Mouse (Mus musculus) adrenal gland, adult (tissue): ENCODE measurements around the gene Gpx1.
A peak's percentile ranks its signal among the peaks of the same experiment; 100 is the strongest.

ENCODE experiments used
- DNase-seq, 2 experiments: peaks; one replicate each; pipeline ENCODE4 v3.0.0; 2022 to 2023; ENCODE audit warnings: low spot score in 1 of 2; ENCODE audit not compliant: inconsistent age in 2 of 2

Gpx1 gene

GRCm38 (mm10) chr9:108338551-108338885, 185 bp upstream of the Gpx1 start:
- DNase-seq = peak in 1 of 2 experiments; percentile 26

- DNase-seq = peak in 1 of 2 experiments; percentile 53
These were observed 1.2 kb downstream of the Gpx1 start for GRCm38 (mm10) chr9:108339886-108340257.

- DNase-seq = peak; percentile 66 to 89
These were observed 1.8 kb downstream of the Gpx1 start for GRCm38 (mm10) chr9:108340258-108341138.

GRCm38 (mm10) chr9:108341139-108341475, 2.4 kb downstream of the Gpx1 start:
- DNase-seq = no peak

GRCm38 (mm10) chr9:108341801-108342200, 3.1 kb downstream of the Gpx1 start:
- DNase-seq = peak; percentile 47 to 77

GRCm38 (mm10) chr9:108342301-108342831, 3.7 kb downstream of the Gpx1 start:
- peak; percentile 33 to 79 for DNase-seq

GRCm38 (mm10) chr9:108343331-108343730, 4.6 kb downstream of the Gpx1 start:
- peak; percentile 38 to 80 for DNase-seq

GRCm38 (mm10) chr9:108343835-108344234, 5.1 kb downstream of the Gpx1 start:
- DNase-seq = no peak

GRCm38 (mm10) chr9:108344471-108344870, 5.8 kb downstream of the Gpx1 start:
- DNase-seq = no peak

- peak in 1 of 2 experiments; percentile 17 for DNase-seq
These were observed 8.3 kb downstream of the Gpx1 start for GRCm38 (mm10) chr9:108347024-108347423.

- peak; percentile 92 to 97 for DNase-seq
These were observed 9.0 kb downstream of the Gpx1 start, which contains the start of gene Usp4 for GRCm38 (mm10) chr9:108347540-108348289. TSS of gene Usp4 (plus strand) at chr9:108347853.

- DNase-seq = no peak
These were observed 9.6 kb downstream of the Gpx1 start for GRCm38 (mm10) chr9:108348290-108348680.

- no peak for DNase-seq
These were observed 11.0 kb downstream of the Gpx1 start for GRCm38 (mm10) chr9:108349727-108350126.

GRCm38 (mm10) chr9:108378234-108378633, 39.5 kb downstream of the Gpx1 start:
- DNase-seq = no peak

GRCm38 (mm10) chr9:108378736-108379135, 40.0 kb downstream of the Gpx1 start:
- DNase-seq = no peak

- no peak for DNase-seq
These were observed 40.6 kb downstream of the Gpx1 start for GRCm38 (mm10) chr9:108379294-108379693.

GRCm38 (mm10) chr9:108381382-108381781, 42.7 kb downstream of the Gpx1 start:
- no peak for DNase-seq

- no peak for DNase-seq
These were observed 46.3 kb downstream of the Gpx1 start for GRCm38 (mm10) chr9:108385006-108385405.

GRCm38 (mm10) chr9:108386816-108387215, 48.1 kb downstream of the Gpx1 start:
- DNase-seq = peak in 1 of 2 experiments; percentile 41

GRCm38 (mm10) chr9:108388601-108389000, 49.9 kb downstream of the Gpx1 start:
- DNase-seq = no peak

- DNase-seq = no peak
These were observed 50.5 kb downstream of the Gpx1 start for GRCm38 (mm10) chr9:108389220-108389619.
